Mouse (Mus musculus): ENCODE measurements around the gene Gm16253.

Gm16253 gene

GRCm38 (mm10) chr3:96576690-96577541 lies at the start of gene Gm16253:
Gene Gm16253, plus strand, starts transcription at chr3:96576984.
- DNase-seq (ENCODE audit: low read depth, low spot score): peak; percentile 99

- no peak for DNase-seq (ENCODE audit: low read depth, low spot score)
These were observed 48.3 kb upstream of the Gm16253 start for GRCm38 (mm10) chr3:96528506-96528905.

DNA sequence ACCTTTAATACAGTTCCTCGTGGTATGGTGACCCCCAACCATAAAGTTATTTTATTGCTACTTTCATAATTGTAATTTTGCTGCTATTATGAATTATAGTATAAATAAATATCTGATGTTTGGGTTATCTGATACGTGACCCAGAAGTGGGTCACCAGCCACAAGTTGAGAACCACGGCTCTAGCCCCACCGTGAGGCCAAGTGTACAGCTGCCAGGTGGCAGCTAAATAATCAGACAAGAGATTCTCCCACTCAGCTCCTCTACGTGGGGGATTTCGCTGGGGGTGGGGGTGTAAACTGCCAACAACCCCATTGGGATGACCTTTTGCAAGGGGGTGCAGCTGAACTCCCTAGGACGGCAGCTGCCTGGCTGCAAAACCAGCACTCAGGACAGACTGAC lies 44.7 kb upstream of the Gm16253 start:
- DNase-seq (ENCODE audit: low read depth, low spot score): no peak

- no peak for DNase-seq (ENCODE audit: low read depth, low spot score)
These were observed 42.5 kb upstream of the Gm16253 start for GRCm38 (mm10) chr3:96534300-96534699.

GRCm38 (mm10) chr3:96539316-96539715 lies 37.5 kb upstream of the Gm16253 start:
- no peak for DNase-seq (ENCODE audit: low read depth, low spot score)

GRCm38 (mm10) chr3:96540740-96541139 lies 36.0 kb upstream of the Gm16253 start:
- DNase-seq (ENCODE audit: low read depth, low spot score): no peak

DNA sequence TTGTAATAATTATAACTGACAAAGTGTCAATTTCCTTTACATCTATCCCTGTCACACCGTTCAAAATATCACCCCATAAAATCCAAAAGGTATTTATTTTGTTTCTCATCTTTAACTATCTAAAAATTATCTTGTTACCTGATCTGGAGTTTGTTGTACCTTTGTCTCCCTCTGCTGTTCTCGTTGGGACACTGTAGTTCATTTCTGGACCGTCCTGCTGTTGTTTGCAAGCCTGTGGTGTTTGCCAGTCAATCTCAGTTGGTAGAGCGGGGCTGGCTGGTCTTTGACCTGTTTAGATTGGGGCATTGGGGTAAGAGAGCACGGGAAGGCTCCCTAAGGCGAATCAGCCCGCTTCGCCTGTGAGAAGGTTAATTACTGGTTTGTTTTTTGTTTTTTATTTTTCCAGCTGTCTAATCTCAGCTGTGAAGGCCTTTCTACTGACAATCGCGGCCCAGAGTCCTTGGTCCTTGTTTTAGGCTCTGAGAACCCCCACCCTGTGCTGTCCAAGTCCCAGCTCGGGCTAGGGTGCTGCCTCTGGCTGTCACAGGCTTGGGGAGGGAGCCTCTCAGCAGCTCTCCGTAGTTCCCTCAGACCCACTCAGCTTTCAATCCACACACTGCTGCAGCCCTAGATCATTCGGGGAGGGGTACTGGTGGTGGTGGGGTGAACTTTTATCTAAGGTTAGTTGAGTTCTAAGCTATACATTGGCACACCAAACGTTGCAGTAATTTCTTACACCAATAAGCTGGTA lies 35.3 kb upstream of the Gm16253 start:
- DNase-seq (ENCODE audit: low read depth, low spot score): peak; percentile 68

DNA sequence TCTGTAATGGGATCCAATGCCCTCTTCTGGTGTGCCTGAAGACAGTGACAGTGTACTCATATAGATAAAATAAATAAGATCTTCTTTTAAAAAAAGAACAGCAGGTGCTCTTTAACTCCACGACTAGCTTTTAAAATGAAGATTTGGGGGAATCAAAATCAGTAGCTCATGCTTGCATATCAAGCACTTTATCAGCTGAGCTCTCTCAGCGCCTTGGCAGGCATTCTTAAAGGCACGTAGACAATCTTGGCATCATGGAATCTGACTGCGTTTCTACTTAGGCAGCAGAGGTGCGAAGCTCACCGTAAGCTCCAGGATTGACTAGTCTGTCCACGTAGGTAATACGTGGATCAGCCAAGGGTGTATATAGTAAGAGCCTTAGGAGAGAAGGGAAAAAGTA lies 34.2 kb upstream of the Gm16253 start:
- no peak for DNase-seq (ENCODE audit: low read depth, low spot score)

DNA sequence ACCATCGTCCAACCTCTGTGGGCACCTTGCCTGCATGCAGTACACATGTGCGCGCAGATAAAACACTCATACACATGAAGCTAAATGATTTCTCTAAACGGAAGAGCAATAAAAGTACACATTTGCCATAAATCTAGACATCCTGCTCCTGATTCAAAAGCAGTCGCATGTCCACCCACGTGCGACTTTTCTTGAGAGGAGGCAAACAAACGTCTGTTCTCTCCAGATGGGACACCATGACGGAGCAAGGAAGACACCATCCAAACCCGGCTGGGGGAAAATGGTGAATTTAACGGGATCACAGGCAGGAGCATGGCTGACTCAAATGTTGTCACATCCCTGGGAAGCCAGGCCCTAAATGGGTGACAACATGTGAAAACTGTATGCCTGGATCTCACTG lies 33.4 kb upstream of the Gm16253 start:
- DNase-seq (ENCODE audit: low read depth, low spot score): no peak

DNA sequence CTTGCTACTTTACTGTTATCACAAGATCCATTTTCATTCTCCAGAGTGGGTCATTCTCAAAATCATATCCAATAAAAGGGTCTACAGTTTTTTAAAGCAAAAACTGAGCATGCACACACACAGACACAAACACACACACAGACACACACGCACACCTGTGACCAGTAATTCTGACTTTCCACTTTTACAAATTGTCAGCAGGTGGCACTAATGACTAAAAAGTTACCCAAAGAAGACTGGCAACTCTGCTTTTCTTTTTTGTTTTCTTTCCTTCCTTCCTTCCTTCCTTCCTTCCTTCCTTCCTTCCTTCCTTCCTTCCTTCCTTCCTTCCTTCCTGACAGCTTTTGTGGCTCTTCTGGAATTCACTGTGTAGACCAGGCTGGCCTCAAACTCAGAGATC lies 31.2 kb upstream of the Gm16253 start:
- DNase-seq (ENCODE audit: low read depth, low spot score): no peak

DNA sequence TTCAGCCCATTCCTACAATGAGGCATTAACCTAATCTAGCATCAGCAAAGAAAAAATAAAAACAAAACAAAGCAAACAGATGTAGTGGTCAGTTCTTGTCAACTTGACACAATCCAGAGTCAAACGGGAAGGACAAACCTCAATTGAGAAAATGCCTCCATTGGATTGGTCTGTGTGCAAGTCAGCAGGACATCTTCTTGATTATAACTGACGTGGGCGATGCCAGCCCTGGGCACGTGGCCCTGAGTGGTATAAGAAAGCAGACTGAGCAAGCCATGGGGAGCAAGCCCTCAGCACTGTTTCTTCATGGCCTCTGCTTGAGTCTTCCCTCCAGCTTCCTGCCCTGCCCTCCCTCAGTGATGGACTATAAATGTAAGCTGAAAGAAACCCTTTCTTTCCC lies 29.9 kb upstream of the Gm16253 start:
- peak; percentile 13 for DNase-seq (ENCODE audit: low read depth, low spot score)

DNA sequence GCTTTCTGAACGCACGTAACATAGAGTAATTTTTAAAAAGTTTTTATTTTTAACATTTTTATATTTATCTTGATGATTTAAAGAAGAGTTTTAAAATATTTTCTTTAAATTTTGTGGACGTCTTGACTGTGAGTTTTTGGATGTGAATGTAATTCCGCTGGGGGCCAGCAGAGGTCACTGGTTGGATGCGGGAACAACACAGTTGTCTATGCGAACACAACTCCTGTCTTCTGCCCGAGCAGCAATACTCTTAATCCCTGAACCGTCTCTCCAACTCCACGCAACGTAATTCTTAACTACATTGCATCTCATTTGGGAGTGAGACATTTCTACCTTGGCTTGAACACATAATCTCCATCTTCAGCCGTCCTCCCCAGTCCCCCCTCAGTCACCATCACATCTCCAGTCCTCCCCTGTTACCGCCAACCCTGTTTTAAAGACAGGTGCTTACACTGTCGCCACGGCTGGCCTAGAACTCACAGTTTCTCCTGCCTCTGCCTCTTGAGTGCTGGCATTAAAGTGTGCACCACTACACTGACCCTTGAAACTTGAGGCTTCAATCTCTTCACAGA lies 29.3 kb upstream of the Gm16253 start:
- DNase-seq (ENCODE audit: low read depth, low spot score): peak; percentile 79

GRCm38 (mm10) chr3:96548824-96549223 lies 28.0 kb upstream of the Gm16253 start:
- DNase-seq (ENCODE audit: low read depth, low spot score): no peak

DNA sequence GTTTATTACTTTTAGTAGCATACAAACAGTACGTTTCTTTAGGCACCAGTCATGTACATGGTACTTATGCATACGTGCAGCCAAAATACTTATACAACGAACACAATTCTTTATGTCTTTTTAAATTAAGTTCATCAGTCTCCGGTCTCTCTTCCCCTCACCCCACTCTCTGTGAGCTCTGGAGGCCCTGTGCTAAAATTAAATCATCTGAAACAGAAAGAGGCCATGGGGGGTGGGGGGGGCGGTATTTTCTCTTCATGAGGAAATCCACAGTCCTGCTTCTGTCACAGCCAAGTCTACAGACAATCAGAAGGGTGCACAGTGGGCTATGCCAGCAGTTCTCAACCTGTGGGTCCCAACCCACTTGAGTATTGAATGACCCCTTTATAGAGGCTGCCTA lies 27.4 kb upstream of the Gm16253 start:
- DNase-seq (ENCODE audit: low read depth, low spot score): no peak

GRCm38 (mm10) chr3:96551203-96551602 lies 25.6 kb upstream of the Gm16253 start:
- peak; percentile 79 for DNase-seq (ENCODE audit: low read depth, low spot score)

GRCm38 (mm10) chr3:96551890-96552289 lies 24.9 kb upstream of the Gm16253 start:
- DNase-seq (ENCODE audit: low read depth, low spot score): no peak

DNA sequence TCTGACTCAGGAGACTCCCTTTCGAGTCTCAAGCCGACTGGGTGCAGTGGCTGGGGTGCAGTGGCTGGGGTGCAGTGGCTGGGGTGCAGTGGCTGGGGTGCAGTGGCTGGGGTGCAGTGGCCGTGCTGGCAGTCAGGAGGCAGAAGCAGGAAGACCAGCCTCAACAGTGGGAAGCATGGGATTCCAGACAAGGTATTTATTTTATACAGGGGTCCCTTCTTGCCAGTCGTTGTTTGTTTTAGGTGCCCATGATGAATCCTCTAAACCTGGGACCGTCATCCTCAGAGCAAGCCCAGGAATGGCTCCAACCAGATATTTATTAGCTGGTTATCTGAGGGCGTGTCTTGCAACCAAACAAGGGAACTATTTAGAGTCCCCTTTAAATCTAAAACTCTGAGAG lies 23.2 kb upstream of the Gm16253 start:
- DNase-seq (ENCODE audit: low read depth, low spot score): no peak

- no peak for DNase-seq (ENCODE audit: low read depth, low spot score)
These were observed 22.5 kb upstream of the Gm16253 start for GRCm38 (mm10) chr3:96554251-96554650.

DNA sequence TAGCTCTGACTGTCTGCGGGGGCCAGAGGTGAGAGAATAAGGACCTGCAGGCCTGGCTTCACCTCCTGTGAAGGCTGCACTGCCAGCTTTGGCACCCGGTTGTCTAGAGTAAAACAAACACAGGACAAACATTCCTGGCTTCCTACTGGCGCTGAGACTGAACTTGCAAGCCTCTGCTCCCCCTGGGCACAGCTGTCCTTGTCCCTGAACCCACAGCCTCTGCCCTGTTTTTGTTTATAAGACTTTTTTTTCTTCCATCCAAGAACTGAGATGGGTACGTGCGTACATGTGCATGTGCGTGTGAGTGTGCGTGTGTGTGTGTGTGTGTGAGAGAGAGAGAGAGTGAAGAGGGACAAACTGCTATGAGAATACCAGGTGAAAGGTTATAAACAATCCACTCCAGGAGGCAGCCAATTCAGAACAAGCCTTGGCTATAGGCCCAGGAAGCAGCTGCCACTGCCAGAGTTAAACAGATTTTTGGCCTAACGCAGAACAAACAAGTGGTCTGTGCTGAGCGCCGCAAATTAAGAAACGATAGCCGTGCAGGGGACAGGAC lies 21.7 kb upstream of the Gm16253 start:
- no peak for DNase-seq (ENCODE audit: low read depth, low spot score)

GRCm38 (mm10) chr3:96555999-96556614 lies 20.7 kb upstream of the Gm16253 start:
- no peak for DNase-seq (ENCODE audit: low read depth, low spot score)

DNA sequence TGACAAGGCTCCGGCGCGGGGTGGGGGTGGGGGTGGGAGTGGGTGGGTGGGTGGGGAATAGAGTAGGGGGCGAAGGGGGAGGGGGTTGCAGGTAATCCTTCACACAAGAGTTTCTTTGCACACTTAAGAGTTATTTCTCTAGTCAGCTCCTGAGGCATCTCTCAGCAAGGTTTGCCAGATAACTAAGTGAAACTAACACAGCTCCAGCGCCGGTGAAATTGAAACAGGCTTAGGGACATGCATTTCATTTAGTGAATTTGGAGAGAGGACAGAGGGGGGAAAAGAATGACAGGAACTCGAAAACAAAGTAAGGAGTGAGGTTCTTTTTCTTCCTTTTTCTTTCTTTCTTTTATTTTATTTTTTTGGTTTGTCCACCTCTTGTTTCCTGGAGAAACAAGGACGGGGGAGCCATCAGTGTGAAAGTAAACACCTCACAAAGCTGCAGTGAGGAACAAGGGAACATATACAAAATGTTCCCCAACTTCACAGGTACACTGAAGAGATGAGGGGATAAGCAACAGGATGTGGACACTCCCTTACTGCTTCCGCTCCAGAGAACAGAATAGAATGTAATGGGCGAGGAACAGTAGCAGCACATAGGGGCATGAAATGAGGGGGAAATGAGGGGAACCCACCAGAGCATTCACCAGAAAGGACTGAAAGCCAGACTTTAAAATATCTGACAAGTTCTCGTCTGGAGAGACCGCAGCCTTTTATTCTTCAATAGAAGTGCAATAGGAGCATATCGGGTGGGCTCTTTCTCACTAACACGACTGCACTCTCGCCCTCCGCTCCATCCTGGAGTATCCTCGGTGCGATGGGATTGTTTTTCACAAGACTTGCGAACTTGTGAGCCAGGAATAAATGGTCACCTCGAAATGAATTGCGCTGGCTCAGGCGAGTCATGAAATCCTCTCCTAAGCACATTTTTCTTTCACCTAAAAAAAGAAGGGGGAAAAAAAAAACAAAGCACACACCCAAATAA lies 19.8 kb upstream of the Gm16253 start:
- DNase-seq (ENCODE audit: low read depth, low spot score): no peak

Data from ZHBTc4 (cell line).